Mouse (Mus musculus) frontal cortex, postnatal 10 days (tissue): ENCODE data around the gene Vmn2r61.

Experiments used
- DNase-seq, 2 experiments: peaks; one replicate each; pipeline ENCODE4 v3.0.0; 2022; ENCODE audit warnings: low spot score in 2 of 2, mixed read lengths in 1 of 2

The Vmn2r61 gene

GRCm38 (mm10) chr7:42259753-42260152 lies at the start of gene Vmn2r61:
Vmn2r61 (plus strand) TSS chr7:42260053.
- DNase-seq, result no peak
